Mouse (Mus musculus) spleen, adult 2 months (tissue): ENCODE measurements around the gene Ttll4. TPM values are rescaled to one million over a fixed set of nuclear protein-coding genes. Genes with fewer than 3 reads are reported as not detected.

Experiments
- DNase-seq, 2 experiments: peaks; one replicate each; pipeline versions ENCODE4 v3.0.0 to v3.0.0-alpha.2; 2012 to 2021; ENCODE audit warnings: low spot score in 2 of 2, low read depth in 1 of 2
- H3K27ac ChIP-seq: fragments of 200-500 bp; 2 replicates; pipeline ENCODE4 v1.5.1; 2012; ENCODE audit warnings: low read length, inconsistent platforms; ENCODE audit not compliant: insufficient read depth
- H3K27me3 ChIP-seq: fragments of 200-500 bp; 2 replicates; pipeline ENCODE4 v1.6.1; 2012; ENCODE audit warnings: mild to moderate bottlenecking, moderate library complexity, low read length, inconsistent platforms; ENCODE audit not compliant: control insufficient read depth, insufficient read depth
- H3K36me3 ChIP-seq: fragments of 200-500 bp; 2 replicates; pipeline ENCODE4 v1.6.1; 2012; ENCODE audit warnings: mild to moderate bottlenecking, low read length, inconsistent platforms; ENCODE audit not compliant: control insufficient read depth, insufficient read depth
- H3K4me1 ChIP-seq: fragments of 200-500 bp; 2 replicates; pipeline ENCODE4 v1.6.1; 2011; ENCODE audit warnings: inconsistent platforms; ENCODE audit not compliant: control insufficient read depth, insufficient read depth, insufficient read length
- H3K4me3 ChIP-seq: fragments of 200-500 bp; 2 replicates; pipeline ENCODE4 v1.5.1; 2011; ENCODE audit warnings: mild to moderate bottlenecking, inconsistent platforms; ENCODE audit not compliant: insufficient read depth, insufficient read length; ENCODE audit errors: extremely low read depth
- CTCF ChIP-seq: fragments of 200-500 bp; IDR thresholded peaks from 2 replicates; pipeline ENCODE4 v1.5.1; 2011; ENCODE audit warnings: mild to moderate bottlenecking, inconsistent platforms; ENCODE audit not compliant: insufficient read depth, insufficient read length, insufficient replicate concordance; ENCODE audit errors: extremely low read depth
- POLR2A ChIP-seq: fragments of 200-500 bp; IDR thresholded peaks from 2 replicates; pipeline ENCODE4 v1.6.1; 2011; ENCODE audit warnings: low read depth, low read length, inconsistent platforms
- WGBS: fragments of 180-500 bp; shearing (Covaris S2); methylation state at CpG from one replicate; pipeline ENCODE4 v1.1.7; 2018; 5-methylcytosine and 5-hydroxymethylcytosine counted together
- polyA plus RNA-seq: library from polyadenylated mRNA; depleted of rRNA; stranded (reverse); fragments of >200 nt; gene quantifications from 2 replicates; pipeline ENCODE4 v1.2.3, GENCODE M21; 2012

Gene Ttll4
- polyA plus RNA-seq, 1 experiment = 10.4 TPM

DNA sequence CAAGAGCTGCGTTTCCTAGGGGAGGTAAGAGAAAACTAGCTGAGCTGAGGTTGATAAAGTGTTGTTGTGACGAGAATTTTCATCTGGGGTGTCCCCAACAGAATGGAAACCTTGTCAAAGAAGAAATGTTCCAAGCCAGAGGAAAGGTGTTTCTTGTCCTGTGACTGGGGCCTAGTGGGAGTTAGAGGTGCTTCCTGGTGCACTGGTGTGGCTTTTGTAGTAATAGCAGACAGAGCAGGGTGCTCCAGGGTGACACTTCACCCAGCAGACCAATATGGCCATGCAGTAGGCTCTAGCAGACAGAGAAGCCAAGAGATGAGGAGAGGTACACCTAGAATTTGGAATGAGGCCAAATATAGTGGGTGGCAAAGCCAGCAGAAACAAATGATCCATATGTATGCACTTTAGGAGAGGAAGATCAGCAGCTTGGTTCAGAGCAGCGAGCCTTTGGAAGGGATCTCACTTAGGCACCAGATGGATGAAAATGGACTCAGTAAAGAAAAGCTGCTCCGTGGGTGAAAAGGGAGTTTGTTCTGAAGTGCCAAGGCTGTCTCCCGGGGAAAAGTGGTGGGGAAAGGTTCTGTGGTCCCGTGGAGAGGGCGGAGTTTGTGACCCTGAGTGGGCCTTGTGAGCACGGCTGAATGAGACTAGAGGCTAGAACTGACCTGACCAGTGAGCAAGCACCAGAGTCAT lies 32.5 kb downstream of the Ttll4 start:
- no peak overlapping the region for H3K27ac ChIP-seq

DNA sequence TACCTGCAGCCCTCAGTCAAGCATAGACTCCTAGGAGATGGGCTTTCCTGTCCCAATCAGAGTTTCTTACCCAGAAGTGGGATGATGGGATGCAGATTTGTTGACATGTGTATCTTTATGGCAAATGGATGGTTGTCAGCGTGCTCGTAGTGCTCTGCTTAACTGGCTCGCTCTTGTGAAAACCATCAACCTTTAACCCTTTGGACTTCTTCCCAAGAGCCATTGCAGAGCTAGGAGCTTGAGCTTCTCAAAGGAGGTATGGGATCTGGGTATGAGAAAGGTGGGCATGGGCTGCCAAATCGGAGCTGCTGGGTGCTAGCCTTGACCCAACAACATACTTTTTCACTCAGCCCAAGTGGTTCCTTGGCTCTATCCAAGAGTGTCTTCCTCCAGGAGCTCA lies 34.3 kb downstream of the Ttll4 start:
- peaks cover 6% of the 10 kb centered on the region for H3K36me3 ChIP-seq
- DNase-seq = no peak
- no peaks in the 10 kb centered on the region for H3K4me1 ChIP-seq
- no peak overlapping the region for H3K27ac ChIP-seq
- H3K4me3 ChIP-seq = no peak overlapping the region
- no peaks in the 10 kb centered on the region for H3K27me3 ChIP-seq
- TF ChIP-seq CTCF = no peak
- no peak for TF ChIP-seq POLR2A
- 96% methylated on average over 4 of the region's 4 CpGs for WGBS

More for the DNA sequence above, 32.5 kb downstream of the Ttll4 start:
- TF ChIP-seq POLR2A = no peak
- no peak for TF ChIP-seq CTCF
- no peak for DNase-seq
- Histone ChIP-seq H3K27me3 (no peaks in the 10 kb centered on the region), H3K4me3 (no peak overlapping the region), H3K4me1 (no peaks in the 10 kb centered on the region), H3K36me3 (peaks cover 14% of the 10 kb centered on the region)
- WGBS = 88% methylated on average over 8 of the region's 8 CpGs

DNA sequence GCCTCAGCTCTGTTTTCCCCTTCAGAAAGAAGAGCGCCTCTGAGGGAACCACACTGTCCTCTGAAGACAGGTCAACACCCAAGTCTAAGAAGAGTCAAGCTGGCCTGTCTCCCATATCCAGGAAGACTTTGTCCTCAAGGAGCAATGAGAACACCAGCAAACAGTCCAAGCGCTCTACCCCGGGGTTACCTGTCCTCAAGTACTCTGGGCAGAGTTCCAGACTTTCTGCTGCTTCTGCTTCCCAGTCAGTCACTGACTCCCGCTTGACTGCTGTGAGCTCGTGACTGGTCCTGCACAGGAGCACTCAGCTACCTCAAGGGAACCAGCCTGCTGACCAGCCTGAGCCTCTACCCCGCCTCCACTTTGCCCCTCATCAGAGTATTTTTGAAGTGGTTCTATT lies 35.9 kb downstream of the Ttll4 start:
- Histone ChIP-seq H3K4me3 (no peak overlapping the region), H3K27ac (no peak overlapping the region), H3K36me3 (peaks cover 6% of the 10 kb centered on the region), H3K27me3 (no peaks in the 10 kb centered on the region), H3K4me1 (no peaks in the 10 kb centered on the region; the same call in 1 of the 2 replicates)
- 98% methylated on average over 6 of the region's 6 CpGs for WGBS
- DNase-seq = no peak
- no peak for TF ChIP-seq POLR2A
- TF ChIP-seq CTCF = no peak

DNA sequence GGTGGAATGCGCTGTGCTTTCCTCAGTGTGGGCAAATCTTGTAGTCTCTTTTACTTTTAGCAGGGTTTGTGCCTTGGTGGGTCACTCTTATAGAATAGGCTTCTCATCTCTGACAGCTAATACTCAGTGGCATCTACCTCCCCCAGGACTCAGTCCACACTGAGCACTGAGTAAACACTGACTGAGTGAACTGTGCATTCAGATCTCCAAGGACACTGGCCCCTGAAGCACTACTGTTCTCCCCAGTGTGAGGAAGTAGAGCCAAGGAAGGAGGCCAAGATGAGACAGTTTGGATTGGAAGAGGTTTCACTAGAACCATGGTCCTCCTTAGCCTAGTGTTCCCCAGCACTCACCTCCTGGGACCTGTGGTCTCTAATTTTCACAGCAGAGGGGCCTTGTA lies 36.8 kb downstream of the Ttll4 start:
- no peak for DNase-seq
- H3K36me3 ChIP-seq = peaks cover 6% of the 10 kb centered on the region
- 91% methylated on average over 1 of the region's 1 CpGs for WGBS
- TF ChIP-seq CTCF (no peak), POLR2A (no peak)
- H3K27me3 ChIP-seq = no peaks in the 10 kb centered on the region
- no peak overlapping the region for H3K27ac ChIP-seq
- no peak overlapping the region for H3K4me3 ChIP-seq
- H3K4me1 ChIP-seq = peaks cover 3% of the 10 kb centered on the region; the same call in 1 of the 2 replicates

DNA sequence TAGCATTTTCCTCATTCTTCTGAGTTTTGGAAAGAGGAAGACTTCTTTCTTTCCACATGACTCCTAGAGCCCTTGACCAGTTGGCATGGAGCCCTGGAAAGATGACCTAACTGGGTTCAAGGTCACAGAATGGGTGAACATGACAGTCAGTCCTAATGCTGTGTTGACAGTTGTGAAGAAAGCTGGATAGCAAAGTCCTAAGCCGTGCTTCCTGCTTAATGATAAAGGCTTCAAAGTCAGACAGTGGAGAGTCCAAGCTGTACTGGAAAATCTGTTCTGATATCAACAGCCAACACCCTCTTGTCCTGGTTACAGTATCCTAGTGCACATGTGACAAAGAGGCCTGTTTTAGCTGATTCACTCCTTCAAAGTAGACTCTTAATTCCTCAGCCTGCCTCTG lies 37.2 kb downstream of the Ttll4 start:
- H3K4me3 ChIP-seq = no peak overlapping the region
- TF ChIP-seq CTCF = no peak
- H3K27ac ChIP-seq = no peak overlapping the region
- DNase-seq = no peak
- WGBS = 82% methylated on average over 1 of the region's 1 CpGs
- H3K4me1 ChIP-seq = peaks cover 3% of the 10 kb centered on the region; the same call in 1 of the 2 replicates
- no peaks in the 10 kb centered on the region for H3K27me3 ChIP-seq
- peaks cover 6% of the 10 kb centered on the region for H3K36me3 ChIP-seq

DNA sequence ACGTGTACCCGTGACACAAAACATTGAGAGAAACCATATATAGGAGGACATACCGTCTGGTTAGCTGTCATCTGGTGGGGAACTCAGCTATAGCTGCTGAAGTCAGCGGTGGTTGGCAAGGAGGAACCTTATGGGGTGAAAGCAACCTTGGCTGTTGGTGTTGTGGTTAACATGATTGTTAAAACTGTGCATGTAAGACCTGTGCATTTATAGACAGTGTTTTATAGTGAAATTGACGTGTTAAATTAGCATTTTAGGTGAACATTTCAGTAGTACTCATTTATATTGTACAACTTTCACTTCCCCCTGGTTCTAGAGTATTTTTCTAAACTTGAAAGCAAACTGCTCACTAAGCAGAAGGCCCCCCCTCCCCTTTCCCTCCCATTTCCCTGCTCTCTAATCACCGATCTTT lies 40.6 kb downstream of the Ttll4 start:
- no peak for TF ChIP-seq CTCF
- no peak for TF ChIP-seq POLR2A
- H3K4me3 ChIP-seq = no peak overlapping the region
- peaks cover 4% of the 10 kb centered on the region for H3K36me3 ChIP-seq
- H3K4me1 ChIP-seq = peaks cover 3% of the 10 kb centered on the region; the same call in 1 of the 2 replicates
- peak overlapping the region; percentile 7; the same call in 1 of the 2 replicates for H3K27ac ChIP-seq
- peak in 1 of 2 experiments; percentile 11 for DNase-seq
- 22% methylated on average over 6 of the region's 6 CpGs for WGBS
- no peaks in the 10 kb centered on the region for H3K27me3 ChIP-seq

DNA sequence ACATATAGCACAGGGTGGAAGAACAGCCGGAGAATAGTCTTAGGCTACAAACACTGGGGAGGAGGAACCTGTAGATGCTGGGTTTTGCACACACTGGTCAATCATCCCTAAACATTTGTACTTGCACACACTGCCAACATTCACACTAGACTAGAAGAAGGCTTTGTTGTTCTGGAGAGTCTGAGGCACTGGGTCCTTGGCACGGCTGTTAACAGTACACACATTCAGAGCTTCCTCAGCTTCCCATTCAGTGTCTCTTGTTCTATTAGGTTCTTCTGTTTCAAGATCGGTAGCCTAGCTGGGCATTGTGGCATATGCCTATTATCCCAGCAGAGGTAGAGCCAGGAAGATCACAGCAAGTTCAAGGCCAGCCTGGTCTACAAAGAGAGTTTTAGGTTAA lies 42.6 kb downstream of the Ttll4 start:
- DNase-seq = no peak
- H3K27me3 ChIP-seq = no peaks in the 10 kb centered on the region
- H3K4me3 ChIP-seq = no peak overlapping the region
- WGBS = 94% methylated on average over 3 of the region's 3 CpGs
- H3K27ac ChIP-seq = no peak overlapping the region
- H3K4me1 ChIP-seq = peaks cover 3% of the 10 kb centered on the region; the same call in 1 of the 2 replicates
- no peak for TF ChIP-seq CTCF
- TF ChIP-seq POLR2A = no peak
- H3K36me3 ChIP-seq = no peaks in the 10 kb centered on the region
